Mouse (Mus musculus): ENCODE data around the gene Prr15l.

GRCm38 (mm10) chr11:96929096-96929765 is 1.3 kb downstream of the Prr15l start:
- no peak for TF ChIP-seq EP300 (IDR thresholded peaks at IDR 0.05)
- TF ChIP-seq CTCF (IDR thresholded peaks at IDR 0.05), result no peak
